Mouse (Mus musculus) brain, embryonic 14.5 days (tissue): ENCODE data around the gene Rac2. TPM values are rescaled to one million over a fixed set of nuclear protein-coding genes. Genes with fewer than 3 reads are reported as not detected.

ENCODE experiments used
- DNase-seq: peaks from one replicate; pipeline ENCODE4 v3.0.0-alpha.2; 2011; ENCODE audit warnings: low read depth
- CTCF ChIP-seq: fragments of 200-500 bp; IDR thresholded peaks from 2 replicates; pipeline ENCODE4 v1.5.1; 2012; ENCODE audit warnings: inconsistent platforms, mild to moderate bottlenecking, moderate library complexity, borderline replicate concordance; ENCODE audit not compliant: insufficient read depth, insufficient read length; ENCODE audit errors: extremely low read depth
- POLR2A ChIP-seq: fragments of 200-500 bp; IDR thresholded peaks from 2 replicates; pipeline ENCODE4 v1.6.1; 2012; ENCODE audit warnings: mild to moderate bottlenecking, inconsistent platforms, borderline replicate concordance; ENCODE audit not compliant: poor library complexity, insufficient read depth, insufficient read length, severe bottlenecking; ENCODE audit errors: extremely low read depth
- polyA plus RNA-seq: library from polyadenylated mRNA; depleted of rRNA; stranded (reverse); fragments of >200 nt; gene quantifications from 2 replicates; pipeline ENCODE4 v1.2.3, GENCODE M21; 2012

Gene Rac2
- polyA plus RNA-seq, 1 experiment = 5.5 TPM

GRCm38 (mm10) chr15:78542098-78542766 lies 30.4 kb downstream of the Rac2 start:
- DNase-seq = no peak
- no peak for TF ChIP-seq CTCF
- TF ChIP-seq POLR2A = no peak

GRCm38 (mm10) chr15:78541606-78542005 lies 31.0 kb downstream of the Rac2 start:
- DNase-seq = peak; percentile 86

DNA sequence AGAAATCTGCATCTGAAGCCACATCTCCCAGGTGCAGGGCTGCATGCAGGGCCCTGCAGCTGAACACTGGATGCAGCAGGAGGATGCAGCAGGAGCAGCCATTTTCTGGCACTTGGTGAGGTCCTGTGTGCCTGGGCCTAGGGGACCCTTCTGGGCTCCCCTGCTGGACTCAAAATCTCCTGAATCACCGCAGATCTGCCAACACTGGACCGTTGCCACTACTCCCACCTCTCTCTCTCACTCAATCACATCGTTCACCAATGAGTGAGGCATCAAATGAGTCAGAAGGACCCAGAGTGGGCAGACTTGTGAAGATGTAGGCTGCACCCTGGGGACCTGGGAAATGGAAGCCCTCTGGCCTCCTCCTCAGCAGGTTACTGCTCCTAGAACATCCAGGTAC lies 31.5 kb downstream of the Rac2 start:
- no peak for DNase-seq

More at GRCm38 (mm10) chr15:78541606-78542005, 31.0 kb downstream of the Rac2 start:
- TF ChIP-seq POLR2A = no peak
- no peak for TF ChIP-seq CTCF

DNA sequence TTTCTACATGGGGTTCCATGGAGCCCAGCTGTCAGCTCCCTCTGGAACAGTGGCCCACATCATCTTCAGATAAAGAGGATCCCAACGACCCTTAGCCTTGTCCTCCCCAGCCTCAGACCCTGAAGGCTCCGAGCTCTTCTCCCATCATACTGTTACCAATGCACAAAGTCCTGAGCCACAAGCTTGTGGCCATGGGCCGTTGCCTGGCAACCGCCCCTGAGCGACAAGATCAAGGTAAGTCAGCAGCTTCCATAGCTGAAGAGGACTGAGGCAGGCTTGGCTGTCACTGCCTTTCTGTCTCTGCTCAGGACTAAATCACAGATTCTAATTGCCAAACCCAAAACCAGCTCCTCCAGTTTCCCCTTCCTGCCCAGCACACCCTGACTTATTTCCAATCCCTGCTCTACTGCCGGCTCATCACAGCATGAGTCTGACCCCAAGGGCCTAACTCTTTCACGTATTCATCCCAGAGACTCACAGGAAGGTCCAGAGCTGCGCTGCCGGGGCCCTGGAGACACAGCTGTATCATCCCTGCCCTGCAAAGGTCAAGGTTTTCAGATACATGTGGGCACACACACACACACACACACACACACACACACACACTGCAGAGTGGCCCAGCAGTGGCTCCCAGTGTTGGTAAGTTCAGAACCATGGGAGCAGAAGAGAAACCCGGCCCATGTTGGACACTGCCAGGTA lies 36.7 kb downstream of the Rac2 start:
- TF ChIP-seq CTCF = no peak
- no peak for TF ChIP-seq POLR2A
- peak; percentile 61 for DNase-seq

More for the DNA sequence above, 31.5 kb downstream of the Rac2 start:
- TF ChIP-seq POLR2A = no peak
- no peak for TF ChIP-seq CTCF

DNA sequence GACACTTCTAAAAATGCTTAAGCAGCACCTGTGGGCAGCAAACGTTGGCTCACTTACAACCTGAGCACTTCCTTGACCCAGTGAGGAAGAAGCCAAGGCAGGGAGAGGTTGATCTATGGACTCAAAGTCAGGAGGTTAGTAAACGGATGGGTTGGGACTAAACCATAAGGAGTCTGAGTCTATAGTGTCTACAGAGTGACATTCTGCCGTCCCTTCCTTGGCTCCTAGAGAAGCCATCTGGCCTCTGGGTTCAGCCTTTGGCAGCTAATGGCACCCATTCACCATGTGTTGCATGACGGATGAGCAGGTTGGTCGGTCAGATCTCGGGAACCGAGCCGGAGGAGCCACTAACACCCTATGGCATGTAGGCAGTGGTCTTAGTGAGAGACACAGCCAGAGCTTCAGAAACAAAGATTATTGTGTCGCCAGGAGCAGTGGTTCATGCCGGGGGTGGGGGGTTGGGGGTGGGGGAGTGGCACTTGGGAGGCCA lies 39.2 kb downstream of the Rac2 start:
- DNase-seq = no peak
- TF ChIP-seq CTCF (no peak), POLR2A (no peak)

DNA sequence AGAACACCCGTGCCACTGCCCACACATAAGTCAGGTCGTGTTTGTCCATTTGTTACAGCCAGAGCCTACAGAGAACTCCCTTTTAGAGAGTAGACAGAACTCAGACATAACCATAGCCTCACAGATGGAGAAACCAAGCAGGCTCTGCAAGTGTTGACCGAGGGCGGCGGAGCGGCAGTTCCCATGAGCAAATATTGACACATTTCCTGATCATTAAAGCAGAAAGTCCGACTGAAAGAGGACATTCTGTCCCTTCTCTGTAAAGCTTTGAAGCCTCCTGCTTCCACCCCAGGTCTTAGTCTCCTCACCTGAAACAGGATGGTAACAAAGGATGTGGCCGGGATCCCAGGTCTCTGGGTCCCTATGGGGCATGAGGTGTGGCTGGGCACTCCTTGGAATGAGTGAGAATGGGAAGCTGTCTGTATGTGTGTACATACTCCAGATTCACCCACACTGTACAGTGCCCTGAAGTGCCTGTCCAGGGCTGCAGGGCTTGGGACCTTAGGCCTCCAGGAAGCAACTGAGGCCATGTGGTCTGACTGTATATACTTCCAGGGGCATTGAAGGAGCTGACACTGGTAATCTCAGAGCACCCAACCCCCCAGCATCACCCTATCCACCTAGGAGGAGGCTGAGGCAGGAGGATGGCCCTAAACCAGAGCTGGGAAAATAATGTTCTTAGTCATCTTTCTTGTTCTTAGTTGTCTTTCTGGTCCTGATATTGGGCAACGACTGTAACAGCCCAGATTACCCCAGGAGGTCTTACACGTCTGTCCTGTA lies 39.8 kb downstream of the Rac2 start:
- DNase-seq = no peak
- TF ChIP-seq CTCF = no peak
- no peak for TF ChIP-seq POLR2A

GRCm38 (mm10) chr15:78531901-78532469 lies 40.6 kb downstream of the Rac2 start:
- peak; percentile 99 for DNase-seq
- TF ChIP-seq CTCF (peak; percentile 99), POLR2A (no peak)

- no peak for TF ChIP-seq POLR2A
- no peak for TF ChIP-seq CTCF
- DNase-seq = no peak
Measured at GRCm38 (mm10) chr15:78531451-78531720, 41.2 kb downstream of the Rac2 start.

GRCm38 (mm10) chr15:78530671-78531450 lies 41.7 kb downstream of the Rac2 start, which contains the start of gene C1qtnf6:
Gene C1qtnf6, minus strand, starts transcription at chr15:78531416.
- TF ChIP-seq CTCF = no peak
- TF ChIP-seq POLR2A = no peak
- no peak for DNase-seq

- DNase-seq = no peak
- TF ChIP-seq CTCF (no peak), POLR2A (no peak)
Measured at GRCm38 (mm10) chr15:78530141-78530540, 42.4 kb downstream of the Rac2 start.
